ENCODE assay signal across 10 mouse cellular contexts in the genomic region with DNA sequence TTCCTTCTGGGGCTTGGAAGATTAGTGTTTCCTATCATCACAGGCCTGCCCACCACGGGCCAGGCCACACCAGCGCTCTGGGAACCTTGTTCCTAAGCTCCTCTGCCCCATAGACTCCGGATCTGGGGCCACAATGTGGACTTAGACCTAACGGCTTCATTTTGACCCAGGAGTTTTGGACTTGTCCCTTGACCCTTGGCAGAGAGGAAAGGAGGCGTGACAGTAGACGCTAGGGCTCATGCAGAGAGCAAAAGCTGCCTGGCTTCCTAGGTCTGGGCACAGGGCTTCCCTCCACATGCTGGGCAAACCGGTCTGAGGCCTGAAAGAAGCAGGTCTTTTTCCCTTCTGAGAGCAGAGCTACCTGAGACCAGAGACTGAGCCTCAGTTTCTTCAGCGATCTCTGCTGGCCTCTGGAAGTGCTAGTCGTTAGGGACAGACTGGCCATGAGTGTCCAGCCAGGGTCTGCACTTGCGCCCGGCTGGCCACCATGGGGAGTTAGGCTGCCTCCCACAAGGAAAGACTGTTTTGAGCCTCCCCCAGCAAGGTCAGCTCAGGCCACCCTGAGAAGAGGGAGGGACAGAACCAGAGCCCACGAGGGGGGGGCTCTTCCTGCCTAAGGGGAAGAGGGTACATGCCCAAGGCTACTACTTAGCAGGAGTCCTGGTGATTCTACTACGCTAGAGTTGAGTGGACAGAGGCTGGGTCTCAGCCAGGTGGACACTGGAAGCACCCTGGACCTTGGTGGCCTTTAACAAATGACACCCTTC. TPM values are rescaled to one million over a fixed set of nuclear protein-coding genes. Genes with fewer than 3 reads are reported as not detected.
A peak's percentile ranks its signal among the peaks of the same experiment; 100 is the strongest.
DNase-seq lines count a peak whose midpoint lies in the region; ATAC-seq and TF ChIP-seq lines count a peak whose summit lies in the region.
"Had no signal": no experiment of that assay in that cellular context is flagged by ENCODE, and none has a peak within 500 bp of the region (broad histone marks: within the 10 kb centered on the region; RNA-seq: fewer than 3 reads in every experiment).

No protein-coding gene starts in this region.

- H3K4me1 ChIP-seq in intestine, postnatal 0 days (replicated peaks; ENCODE audit: control insufficient read depth, insufficient read depth, low read length), result no peaks in the 10 kb centered on the region

- H3K9ac ChIP-seq in intestine, postnatal 0 days (ENCODE audit: low read depth, low read length), result no peak overlapping the region

- no peak for TF ChIP-seq CTCF in intestine, postnatal 0 days (IDR thresholded peaks at IDR 0.05; ENCODE audit: low read depth)

- peaks cover 54% of the 10 kb centered on the region for H3K36me3 ChIP-seq in intestine, postnatal 0 days (ENCODE audit: control insufficient read depth, insufficient read depth)

- no peak overlapping the region for H3K4me2 ChIP-seq in intestine, postnatal 0 days (replicated peaks; ENCODE audit: low read depth)

- ATAC-seq in intestine, postnatal 0 days, result no peak
- ATAC-seq: activated CD4-positive, CD25-positive, alpha-beta regulatory T cell, adult 4 months had no signal

- intact Hi-C loops in left cerebral cortex, postnatal 4 days (cut with DNase I), result loop anchor here (5.0 to 10.0 kb wide), 2 partner anchors 98 to 441 kb away; no protein-coding TSS in a partner anchor

- H3K27ac ChIP-seq in intestine, postnatal 0 days (ENCODE audit: low read depth, low read length), result no peak overlapping the region

- H3K9me3 ChIP-seq in intestine, postnatal 0 days (ENCODE audit: control insufficient read depth), result no peaks in the 10 kb centered on the region

- peak; percentile 48 for DNase-seq in cerebellum, adult 11-12 months
- DNase-seq in cerebellum, postnatal 4 days (ENCODE audit: low spot score in 2 of 2), result no peak
- DNase-seq in left cerebral cortex, postnatal 4 days, result peak; percentile 13
- no peak for DNase-seq in left cerebral cortex, adult 11 months (ENCODE audit: low spot score)
- DNase-seq in cerebellum, adult 8-10 months, result peak; percentile 24
- DNase-seq in kidney, postnatal 14 days, result peak; percentile 88
- DNase-seq in c-Kit-positive CD71-positive TER-119-positive erythroid progenitor cells, embryonic 14.5 days (ENCODE audit: low spot score), result no peak
- DNase-seq: midbrain, embryonic 14.5 days had no signal

- WGBS in intestine, postnatal 0 days, result 84% methylated on average over 13 of the region's 13 CpGs

- no peaks in the 10 kb centered on the region for H3K27me3 ChIP-seq in intestine, postnatal 0 days (replicated peaks; ENCODE audit: control insufficient read depth, insufficient read depth, low read length)

- H3K4me3 ChIP-seq in intestine, postnatal 0 days (ENCODE audit: low read depth, low read length), result no peak overlapping the region

RNA-seq across cellular contexts. Expression of gene Ppara, which starts 29.0 kb away (rescaled TPM):
- 1 to 10 TPM; 1.0 to 1.8 TPM for total RNA-seq in left cerebral cortex, postnatal 4 days (2021)
- polyA plus RNA-seq in intestine, postnatal 0 days (2015; fragmentation: Nextera tagmentation; extraction: Ambion mirVana), result 14.3 and 21.0 TPM in 2 replicates

Comparison
In these comparisons a context has a peak if more than half of its experiments do, and no peak if none do; other contexts are left out.
1. DNase-seq: peak in cerebellum, adult 11-12 months (single experiment), left cerebral cortex, postnatal 4 days (single experiment), cerebellum, adult 8-10 months (single experiment) and kidney, postnatal 14 days (single experiment); none in cerebellum, postnatal 4 days (0 of 2), left cerebral cortex, adult 11 months (single experiment) and c-Kit-positive CD71-positive TER-119-positive erythroid progenitor cells, embryonic 14.5 days (single experiment).